Mouse (Mus musculus) MN1 (cell line): ENCODE measurements around the gene Dcaf6.

Source experiments
- DNase-seq: peaks from one replicate; pipeline ENCODE4 v3.0.0-alpha.2; 2016; ENCODE audit warnings: low spot score

The Dcaf6 gene

GRCm38 (mm10) chr1:165460360-165460800 is at the start of gene Dcaf6, which contains the start of gene Mpc2:
Dcaf6 (minus strand) TSS chr1:165460475.
Mpc2 (plus strand) TSS chr1:165460637.
- DNase-seq: peak; percentile 99

GRCm38 (mm10) chr1:165506303-165506702 is 46.0 kb upstream of the Dcaf6 start:
- DNase-seq: no peak

GRCm38 (mm10) chr1:165503307-165504024 is 43.2 kb upstream of the Dcaf6 start:
- DNase-seq: peak; percentile 29

GRCm38 (mm10) chr1:165498856-165499255 is 38.6 kb upstream of the Dcaf6 start:
- no peak for DNase-seq

GRCm38 (mm10) chr1:165489197-165489596 is 28.9 kb upstream of the Dcaf6 start:
- DNase-seq: no peak

GRCm38 (mm10) chr1:165486108-165486507 is 25.8 kb upstream of the Dcaf6 start:
- DNase-seq: no peak

- no peak for DNase-seq
Observed at GRCm38 (mm10) chr1:165484688-165485233, 24.5 kb upstream of the Dcaf6 start, which contains the start of gene Adcy10. Adcy10 (plus strand) TSS chr1:165485183.

- no peak for DNase-seq
Observed at GRCm38 (mm10) chr1:165471490-165471889, 11.2 kb upstream of the Dcaf6 start.

GRCm38 (mm10) chr1:165469717-165470116 is 9.4 kb upstream of the Dcaf6 start:
- DNase-seq: no peak

- no peak for DNase-seq
Observed at GRCm38 (mm10) chr1:165468971-165469370, 8.7 kb upstream of the Dcaf6 start.

GRCm38 (mm10) chr1:165464574-165464973 is 4.3 kb upstream of the Dcaf6 start:
- no peak for DNase-seq

- no peak for DNase-seq
Observed at GRCm38 (mm10) chr1:165462861-165463260, 2.6 kb upstream of the Dcaf6 start.

- no peak for DNase-seq
Observed at GRCm38 (mm10) chr1:165461681-165462080, 1.4 kb upstream of the Dcaf6 start.

GRCm38 (mm10) chr1:165460801-165461377 is 614 bp upstream of the Dcaf6 start:
- peak; percentile 99 for DNase-seq

GRCm38 (mm10) chr1:165459503-165460181 is 633 bp downstream of the Dcaf6 start:
- peak; percentile 64 for DNase-seq

- no peak for DNase-seq
Observed at GRCm38 (mm10) chr1:165459041-165459502, 1.2 kb downstream of the Dcaf6 start.

- no peak for DNase-seq
Observed at GRCm38 (mm10) chr1:165441719-165442118, 18.6 kb downstream of the Dcaf6 start.

GRCm38 (mm10) chr1:165441201-165441600 is 19.1 kb downstream of the Dcaf6 start:
- no peak for DNase-seq

- DNase-seq: no peak
Observed at GRCm38 (mm10) chr1:165440788-165441187, 19.5 kb downstream of the Dcaf6 start.

- no peak for DNase-seq
Observed at GRCm38 (mm10) chr1:165438289-165439021, 21.8 kb downstream of the Dcaf6 start.

GRCm38 (mm10) chr1:165432883-165433282 is 27.4 kb downstream of the Dcaf6 start:
- DNase-seq: no peak

- DNase-seq: no peak
Observed at GRCm38 (mm10) chr1:165426254-165426653, 34.0 kb downstream of the Dcaf6 start.
